Comparison of ENCODE assay signal across 10 mouse cellular contexts in genomic region chr7:48925214-48925613, GRCm38 (mm10). TPM values are rescaled to one million over a fixed set of nuclear protein-coding genes. Genes with fewer than 3 reads are reported as not detected.
DNase-seq lines count a peak whose midpoint lies in the region; ATAC-seq lines count a peak whose summit lies in the region.
"Had no signal": no experiment of that assay in that cellular context is flagged by ENCODE, and none has a peak within 500 bp of the region (broad histone marks: within the 10 kb centered on the region; RNA-seq: fewer than 3 reads in every experiment).

No protein-coding gene starts in this region.

- ATAC-seq in intestine, embryonic 15.5 days: 0 out of 2 replicates have a peak, but pooled peaks have one; percentile 23
- no peak for ATAC-seq in intestine, embryonic 16.5 days
- peak; percentile 68 for ATAC-seq in heart, embryonic 16.5 days (replicated peaks; ENCODE audit: extremely low read depth, insufficient read depth, low FRiP score)
- peak; percentile 75 for ATAC-seq in lung, embryonic 16.5 days (ENCODE audit: low read depth)

- H3K27ac ChIP-seq in intestine, embryonic 15.5 days: no peak overlapping the region
- no peak overlapping the region for H3K27ac ChIP-seq in intestine, embryonic 16.5 days (ENCODE audit: low read length)
- peak overlapping the region; percentile 60 for H3K27ac ChIP-seq in heart, embryonic 16.5 days (ENCODE audit: low read length)
- H3K27ac ChIP-seq in lung, embryonic 16.5 days (ENCODE audit: low read length): 0 out of 2 replicates have a peak overlapping the region, but pooled peaks have one; percentile 12
- H3K27ac ChIP-seq in limb, embryonic 10.5 days: no peak overlapping the region
- H3K27ac ChIP-seq: hindbrain, embryonic 12.5 days had no signal

- peak; percentile 31 for DNase-seq in kidney, postnatal 10 days
- no peak for DNase-seq in cerebellum, adult 9-11 months
- no peak for DNase-seq in embryo, embryonic 10.5 days (ENCODE audit: low spot score)
- DNase-seq in limb, embryonic 10.5 days (ENCODE audit: low spot score): no peak
- DNase-seq: adrenal gland, postnatal 14 days had no signal

- H3K36me3 ChIP-seq in intestine, embryonic 15.5 days: no peaks in the 10 kb centered on the region
- no peaks in the 10 kb centered on the region for H3K36me3 ChIP-seq in intestine, embryonic 16.5 days (ENCODE audit: control insufficient read depth, insufficient read depth, low read length)
- no peaks in the 10 kb centered on the region for H3K36me3 ChIP-seq in heart, embryonic 16.5 days (ENCODE audit: control insufficient read depth, insufficient read depth)
- H3K36me3 ChIP-seq in lung, embryonic 16.5 days (ENCODE audit: control insufficient read depth, insufficient read depth, low read length): no peaks in the 10 kb centered on the region
- no peaks in the 10 kb centered on the region for H3K36me3 ChIP-seq in limb, embryonic 10.5 days
- H3K36me3 ChIP-seq: hindbrain, embryonic 12.5 days had no signal

- H3K9me3 ChIP-seq in intestine, embryonic 15.5 days: no peaks in the 10 kb centered on the region
- no peaks in the 10 kb centered on the region for H3K9me3 ChIP-seq in intestine, embryonic 16.5 days (ENCODE audit: control insufficient read depth, low read length)
- H3K9me3 ChIP-seq in heart, embryonic 16.5 days (replicated peaks; ENCODE audit: control insufficient read depth, low read length): no peaks in the 10 kb centered on the region
- no peaks in the 10 kb centered on the region for H3K9me3 ChIP-seq in lung, embryonic 16.5 days (ENCODE audit: control insufficient read depth, low read length)
- H3K9me3 ChIP-seq in limb, embryonic 10.5 days (replicated peaks): no peaks in the 10 kb centered on the region
- H3K9me3 ChIP-seq: hindbrain, embryonic 12.5 days had no signal

- WGBS in intestine, embryonic 15.5 days: 51% methylated on average over 3 of the region's 3 CpGs
- WGBS in intestine, embryonic 16.5 days: 57% methylated on average over 3 of the region's 3 CpGs
- WGBS in heart, embryonic 16.5 days: 18% methylated on average over 3 of the region's 3 CpGs
- WGBS in lung, embryonic 16.5 days: 44% methylated on average over 3 of the region's 3 CpGs
- 90% methylated on average over 3 of the region's 3 CpGs for WGBS in limb, embryonic 10.5 days

- no peak overlapping the region for H3K9ac ChIP-seq in intestine, embryonic 15.5 days
- H3K9ac ChIP-seq in intestine, embryonic 16.5 days (ENCODE audit: low read depth, low read length): no peak overlapping the region
- no peak overlapping the region for H3K9ac ChIP-seq in heart, embryonic 16.5 days (ENCODE audit: low read length)
- no peak overlapping the region for H3K9ac ChIP-seq in lung, embryonic 16.5 days (ENCODE audit: low read length)
- H3K9ac ChIP-seq: hindbrain, embryonic 12.5 days had no signal

- 0 out of 2 replicates have a peak, but pooled peaks cover 2% of the 10 kb centered on the region for H3K4me1 ChIP-seq in intestine, embryonic 15.5 days (replicated peaks)
- no peaks in the 10 kb centered on the region for H3K4me1 ChIP-seq in intestine, embryonic 16.5 days (ENCODE audit: control insufficient read depth, insufficient read depth, low read length)
- peaks cover 10% of the 10 kb centered on the region for H3K4me1 ChIP-seq in heart, embryonic 16.5 days (ENCODE audit: control insufficient read depth, insufficient read depth, low read length)
- peaks cover 7% of the 10 kb centered on the region for H3K4me1 ChIP-seq in lung, embryonic 16.5 days (replicated peaks; ENCODE audit: control insufficient read depth, insufficient read depth, low read length)
- peaks cover 17% of the 10 kb centered on the region for H3K4me1 ChIP-seq in limb, embryonic 10.5 days
- H3K4me1 ChIP-seq: hindbrain, embryonic 12.5 days had no signal

- H3K27me3 ChIP-seq in intestine, embryonic 15.5 days (replicated peaks): no peaks in the 10 kb centered on the region
- no peaks in the 10 kb centered on the region for H3K27me3 ChIP-seq in intestine, embryonic 16.5 days (replicated peaks; ENCODE audit: control insufficient read depth, insufficient read depth, low read length)
- H3K27me3 ChIP-seq in heart, embryonic 16.5 days (ENCODE audit: control insufficient read depth, insufficient read depth, low read length): no peaks in the 10 kb centered on the region
- no peaks in the 10 kb centered on the region for H3K27me3 ChIP-seq in lung, embryonic 16.5 days (ENCODE audit: control insufficient read depth, insufficient read depth, low read depth, low read length)
- no peaks in the 10 kb centered on the region for H3K27me3 ChIP-seq in limb, embryonic 10.5 days (ENCODE audit: low read depth, poor library complexity, severe bottlenecking)

- no peak overlapping the region for H3K4me2 ChIP-seq in intestine, embryonic 15.5 days (replicated peaks)
- no peak overlapping the region for H3K4me2 ChIP-seq in intestine, embryonic 16.5 days (ENCODE audit: low read depth, low read length)
- H3K4me2 ChIP-seq in heart, embryonic 16.5 days (ENCODE audit: low read depth, low read length): no peak overlapping the region
- no peak overlapping the region for H3K4me2 ChIP-seq in lung, embryonic 16.5 days (ENCODE audit: low read depth, low read length)
- H3K4me2 ChIP-seq: hindbrain, embryonic 12.5 days had no signal

- H3K4me3 ChIP-seq in intestine, embryonic 15.5 days (replicated peaks): no peak overlapping the region
- no peak overlapping the region for H3K4me3 ChIP-seq in intestine, embryonic 16.5 days (ENCODE audit: low read length)
- H3K4me3 ChIP-seq in heart, embryonic 16.5 days (ENCODE audit: low read length): no peak overlapping the region
- H3K4me3 ChIP-seq in lung, embryonic 16.5 days (ENCODE audit: low read length): no peak overlapping the region
- no peak overlapping the region for H3K4me3 ChIP-seq in limb, embryonic 10.5 days
- H3K4me3 ChIP-seq: hindbrain, embryonic 12.5 days had no signal

RNA-seq across cellular contexts. Expression of gene Nav2, which starts 16.7 kb away (rescaled TPM):
- polyA plus RNA-seq in intestine, embryonic 15.5 days (2015; fragmentation: Nextera tagmentation; extraction: Ambion mirVana): 17.7 and 19.1 TPM in 2 replicates
- polyA plus RNA-seq in intestine, embryonic 16.5 days (2015; fragmentation: Nextera tagmentation; extraction: Ambion mirVana): 14.4 and 15.3 TPM in 2 replicates
- polyA plus RNA-seq in heart, embryonic 16.5 days (2015; fragmentation: Nextera tagmentation; extraction: Ambion mirVana): 33.9 and 34.2 TPM in 2 replicates
- 27.3 and 33.8 TPM in 2 replicates for polyA plus RNA-seq in lung, embryonic 16.5 days (2015; fragmentation: Nextera tagmentation; extraction: Ambion mirVana)
- 7.2 and 8.3 TPM in 2 replicates for polyA plus RNA-seq in limb, embryonic 10.5 days (2016; fragmentation: Nextera tagmentation; extraction: Ambion mirVana)

RNA-seq across cellular contexts. Expression of gene E2f8, which starts 43.8 kb away (rescaled TPM):
- 22.3 and 23.5 TPM in 2 replicates for polyA plus RNA-seq in intestine, embryonic 15.5 days (2015; fragmentation: Nextera tagmentation; extraction: Ambion mirVana)
- polyA plus RNA-seq in intestine, embryonic 16.5 days (2015; fragmentation: Nextera tagmentation; extraction: Ambion mirVana): 21.9 and 24.2 TPM in 2 replicates
- 15.9 and 17.7 TPM in 2 replicates for polyA plus RNA-seq in heart, embryonic 16.5 days (2015; fragmentation: Nextera tagmentation; extraction: Ambion mirVana)
- polyA plus RNA-seq in lung, embryonic 16.5 days (2015; fragmentation: Nextera tagmentation; extraction: Ambion mirVana): 20.5 and 22.0 TPM in 2 replicates
- 15.2 TPM in 2 replicates for polyA plus RNA-seq in limb, embryonic 10.5 days (2016; fragmentation: Nextera tagmentation; extraction: Ambion mirVana)

Comparison
In these comparisons a context has a peak if more than half of its experiments do, and no peak if none do; other contexts are left out.
1. H3K27ac ChIP-seq: peak in heart, embryonic 16.5 days (single experiment) and lung, embryonic 16.5 days (single experiment); none in intestine, embryonic 15.5 days (single experiment), intestine, embryonic 16.5 days (single experiment) and limb, embryonic 10.5 days (single experiment).